Mouse (Mus musculus): Measurements from ENCODE around the gene Ttll9. TPM values are rescaled to one million over a fixed set of nuclear protein-coding genes. Genes with fewer than 3 reads are reported as not detected.

The Ttll9 gene
- total and polyA plus RNA-seq, 3 experiments: 0.07 to 0.19 TPM; not detected in 1

DNA sequence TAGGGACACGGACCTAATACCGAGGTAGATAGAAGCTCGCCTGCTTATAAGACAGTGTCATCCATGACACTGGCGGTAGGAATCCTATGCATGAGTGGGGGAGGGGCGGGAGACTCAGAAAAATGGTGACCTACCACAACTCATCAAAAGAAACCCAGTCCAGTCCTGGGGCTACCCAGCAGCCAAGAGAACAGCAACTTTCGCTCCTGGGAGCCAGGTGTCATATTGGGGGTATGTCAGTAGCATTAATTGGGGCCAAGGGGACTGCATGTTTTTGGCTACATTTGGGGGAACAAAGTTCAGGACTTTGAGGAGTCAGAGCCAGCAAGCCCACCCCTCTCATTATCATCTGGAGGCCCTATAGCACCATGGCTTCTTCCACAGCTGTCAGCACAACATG lies 88.8 kb downstream of the Ttll9 start:
- Histone ChIP-seq H3K27me3 (ENCODE audit: control insufficient read depth in 1 of 2, insufficient read depth in 2 of 2, low read length in 2 of 2) (peaks cover 0 to 2% of the 10 kb centered on the region in 2 experiments; a peak in 3 of 4 replicates), H3K27ac (ENCODE audit: control insufficient read depth, low read depth, low read length) (no peak overlapping the region), H3K9ac (ENCODE audit: control insufficient read depth, low read depth, low read length, poor library complexity, severe bottlenecking) (no peak overlapping the region), H3K79me2 (ENCODE audit: control insufficient read depth, insufficient read depth, low read length, poor library complexity) (no peaks in the 10 kb centered on the region), H3K4me3 (ENCODE audit: control insufficient read depth in 1 of 2, insufficient read depth in 1 of 2, low read depth in 2 of 2, low read length in 2 of 2) (no peak overlapping the region), H3K36me3 (ENCODE audit: control insufficient read depth in 1 of 2, insufficient read depth in 2 of 2, low read length in 2 of 2) (no peaks in the 10 kb centered on the region), H3K9me3 (replicated peaks; ENCODE audit: insufficient read depth, low read length) (no peaks in the 10 kb centered on the region), H3K4me1 (ENCODE audit: control insufficient read depth in 1 of 2, insufficient read depth in 2 of 2, low read length in 2 of 2) (no peaks in the 10 kb centered on the region)
- DNase-seq (ENCODE audit: low read depth, low spot score): no peak
- TF ChIP-seq MAFK (IDR thresholded peaks at IDR 0.05; ENCODE audit: borderline replicate concordance, low read depth, low read length): no peak
- TF ChIP-seq SMC3 (IDR thresholded peaks at IDR 0.05; ENCODE audit: low read depth, low read length): no peak
- TF ChIP-seq MYC (IDR thresholded peaks at IDR 0.05; ENCODE audit: low read depth, low read length): no peak
- no peak for TF ChIP-seq RAD21 (IDR thresholded peaks at IDR 0.05; ENCODE audit: low read depth, low read length)
- no peak for TF ChIP-seq RCOR1 (IDR thresholded peaks at IDR 0.05; ENCODE audit: low read depth, low read length)
- TF ChIP-seq ZMIZ1 (IDR thresholded peaks at IDR 0.05; ENCODE audit: low read depth, low read length): no peak
- TF ChIP-seq GABPA (IDR thresholded peaks at IDR 0.05; ENCODE audit: low read depth, low read length): no peak
- TF ChIP-seq CHD1 (IDR thresholded peaks at IDR 0.05; ENCODE audit: low read depth, low read length): no peak
- TF ChIP-seq TCF12 (IDR thresholded peaks at IDR 0.05; ENCODE audit: low read depth, low read length): no peak

- no peaks in the 10 kb centered on the region for H3K4me1 ChIP-seq (ENCODE audit: control insufficient read depth in 1 of 2, insufficient read depth in 2 of 2, low read length in 2 of 2)
- no peak for TF ChIP-seq EP300 (IDR thresholded peaks at IDR 0.05; ENCODE audit: low read depth in 1 of 2, low read length in 2 of 2)
- no peak for TF ChIP-seq JUND (IDR thresholded peaks at IDR 0.05; ENCODE audit: low read depth, low read length)
- TF ChIP-seq KAT2A (conservative IDR thresholded peaks at IDR 0.05; ENCODE audit: low read depth, low read length): no peak
- TF ChIP-seq E2F4 (IDR thresholded peaks at IDR 0.05; ENCODE audit: borderline replicate concordance, low read depth, low read length): no peak
- no peak for TF ChIP-seq UBTF (IDR thresholded peaks at IDR 0.05; ENCODE audit: borderline replicate concordance, insufficient read depth, low read depth, low read length)
- TF ChIP-seq ZC3H11A (IDR thresholded peaks at IDR 0.05; ENCODE audit: low read depth, low read length): no peak
- no peak for TF ChIP-seq CTCF (IDR thresholded peaks at IDR 0.05 in 2 of 3, conservative IDR thresholded peaks at IDR 0.05 in 1 of 3; ENCODE audit: control insufficient read depth in 1 of 3, insufficient read depth in 1 of 3, low read depth in 2 of 3, low read length in 3 of 3, poor library complexity in 1 of 3, severe bottlenecking in 1 of 3)
- no peak for TF ChIP-seq ZNF384 (IDR thresholded peaks at IDR 0.05; ENCODE audit: low read depth, low read length)
- no peak for TF ChIP-seq MYB (IDR thresholded peaks at IDR 0.05; ENCODE audit: low read depth, low read length)
- no peaks in the 10 kb centered on the region; a peak in 2 of 4 replicates for H3K27me3 ChIP-seq (ENCODE audit: control insufficient read depth in 1 of 2, insufficient read depth in 2 of 2, low read length in 2 of 2)
- H3K36me3 ChIP-seq (ENCODE audit: control insufficient read depth in 1 of 2, insufficient read depth in 2 of 2, low read length in 2 of 2): no peaks in the 10 kb centered on the region
- no peak overlapping the region for H3K4me3 ChIP-seq (ENCODE audit: control insufficient read depth in 1 of 2, insufficient read depth in 1 of 2, low read depth in 2 of 2, low read length in 2 of 2)
- H3K79me2 ChIP-seq (ENCODE audit: control insufficient read depth, insufficient read depth, low read length, poor library complexity): no peaks in the 10 kb centered on the region
- no peak overlapping the region for H3K27ac ChIP-seq (ENCODE audit: control insufficient read depth, low read depth, low read length)
- no peak for DNase-seq (ENCODE audit: low read depth, low spot score)
- no peaks in the 10 kb centered on the region for H3K9me3 ChIP-seq (replicated peaks; ENCODE audit: insufficient read depth, low read length)
- no peak overlapping the region for H3K9ac ChIP-seq (ENCODE audit: control insufficient read depth, low read depth, low read length, poor library complexity, severe bottlenecking)
Observed at GRCm38 (mm10) chr2:153051537-153051936, 89.3 kb downstream of the Ttll9 start.
